Mouse (Mus musculus) T-cell, adult 2 months (primary cell): ENCODE data around the gene Sap30l.
"Not testable (repeated sequence)": the region's sequence is repeated elsewhere in the genome, so short reads cannot be mapped to it uniquely, and the experiment has no call there.

Experiments used
- DNase-seq: peaks from one replicate; pipeline ENCODE4 v3.0.0; 2022; ENCODE audit warnings: low spot score

The Sap30l gene

DNA sequence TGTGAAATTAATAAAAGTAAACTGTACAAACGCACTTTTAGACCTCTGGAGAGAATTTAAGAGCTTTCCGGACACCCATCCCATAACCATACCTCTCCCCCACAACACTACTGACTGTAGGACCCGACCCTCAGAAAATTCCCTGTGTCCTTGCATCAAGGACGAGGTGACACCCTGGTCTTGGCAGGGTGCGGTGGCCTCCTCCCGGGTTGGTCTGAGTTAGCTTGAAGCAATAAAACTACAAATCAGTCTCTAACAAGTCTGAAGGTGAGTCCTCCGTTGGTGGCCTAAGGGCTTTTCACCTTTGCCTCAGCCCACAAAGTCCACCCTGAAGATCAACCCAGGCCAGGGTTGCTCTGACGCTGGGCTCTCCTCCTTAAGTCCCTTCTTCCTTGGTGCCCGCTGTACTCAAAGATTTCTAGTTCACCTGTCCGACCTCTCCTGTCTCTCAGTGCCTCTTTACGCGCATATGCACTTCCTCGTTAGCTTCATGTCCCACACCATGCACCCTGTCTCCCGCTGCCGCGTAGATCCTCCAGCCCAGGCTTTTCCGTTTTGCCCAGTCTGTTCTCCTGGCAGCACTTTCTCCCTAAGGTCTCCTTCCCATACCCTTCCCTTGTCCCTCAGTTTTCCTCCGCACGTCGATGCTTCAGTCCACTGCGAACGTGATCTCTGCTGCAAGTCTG, 1.0 kb upstream of the Sap30l start:
- DNase-seq, result peak; percentile 24

DNA sequence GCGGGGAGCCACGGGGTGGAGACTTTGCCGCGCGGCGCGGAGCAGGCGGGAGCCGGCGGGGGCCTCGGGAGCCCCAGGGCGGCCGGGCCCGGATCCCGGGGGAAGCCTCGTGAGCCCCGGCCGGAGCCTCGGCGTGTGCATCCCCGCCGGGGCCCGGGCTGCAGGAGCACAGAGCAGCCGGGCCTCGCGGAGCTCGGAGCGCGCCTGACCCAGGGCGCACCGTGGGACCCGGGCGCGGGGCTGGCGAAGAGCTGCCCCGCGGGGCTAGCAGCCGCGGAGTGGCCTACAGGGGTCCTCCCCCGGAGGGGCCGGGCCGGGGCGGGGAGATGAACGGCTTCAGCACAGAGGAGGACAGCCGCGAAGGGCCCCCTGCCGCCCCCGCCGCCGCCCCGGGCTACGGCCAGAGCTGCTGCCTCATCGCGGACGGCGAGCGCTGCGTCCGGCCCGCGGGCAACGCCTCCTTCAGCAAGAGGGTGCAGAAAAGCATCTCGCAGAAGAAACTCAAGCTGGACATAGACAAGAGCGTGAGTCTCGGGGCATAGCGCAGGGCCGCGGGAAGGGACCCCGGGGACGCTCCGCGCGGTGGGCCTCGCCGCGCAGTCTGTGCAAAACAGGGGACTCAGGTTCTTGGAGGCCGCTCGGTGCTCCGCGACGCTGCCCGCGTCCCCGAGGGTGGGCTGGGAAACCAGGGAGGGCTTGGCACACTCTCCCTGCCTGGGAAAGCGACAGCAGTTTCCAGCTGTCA, 501 bp downstream of the Sap30l start:
- peak; percentile 26 for DNase-seq

DNA sequence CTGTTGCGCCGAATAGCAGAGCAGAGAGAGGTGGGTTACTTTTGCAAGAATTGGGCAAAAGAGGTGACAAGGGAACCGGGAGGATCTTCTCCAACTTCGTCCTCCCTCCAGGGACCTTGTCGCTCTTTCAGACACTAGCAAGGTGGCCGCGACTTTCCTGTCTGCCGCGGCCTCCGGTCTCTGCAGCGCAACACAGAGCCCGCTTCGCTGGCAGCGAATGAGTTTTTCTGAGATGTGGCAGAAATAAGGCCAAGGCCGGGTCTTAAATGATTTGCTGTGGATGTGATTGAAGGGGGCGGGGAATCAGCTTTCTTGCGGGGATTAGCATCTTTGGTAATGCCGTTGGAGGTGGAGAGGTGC, 1.1 kb downstream of the Sap30l start:
- DNase-seq, result peak; percentile 15

DNA sequence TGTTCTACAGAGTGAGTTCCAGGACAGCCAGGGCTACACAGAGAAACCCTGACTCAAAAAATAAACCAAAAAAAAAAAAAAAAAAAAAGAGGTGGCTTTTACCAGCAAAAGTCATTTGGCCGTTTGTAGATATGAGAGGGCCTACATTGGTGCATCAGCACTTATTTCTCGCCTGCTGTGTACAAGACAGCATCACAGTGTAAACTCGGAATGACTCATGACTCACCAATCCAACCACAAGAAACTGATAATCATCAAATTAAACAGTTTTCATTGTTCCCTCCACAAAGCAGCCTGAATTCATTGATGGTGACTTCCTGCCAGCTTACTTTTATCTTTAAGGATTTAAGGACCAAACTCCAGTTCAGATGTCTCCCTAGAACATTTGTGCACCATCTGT, 3.6 kb downstream of the Sap30l start:
- no peak for DNase-seq

DNA sequence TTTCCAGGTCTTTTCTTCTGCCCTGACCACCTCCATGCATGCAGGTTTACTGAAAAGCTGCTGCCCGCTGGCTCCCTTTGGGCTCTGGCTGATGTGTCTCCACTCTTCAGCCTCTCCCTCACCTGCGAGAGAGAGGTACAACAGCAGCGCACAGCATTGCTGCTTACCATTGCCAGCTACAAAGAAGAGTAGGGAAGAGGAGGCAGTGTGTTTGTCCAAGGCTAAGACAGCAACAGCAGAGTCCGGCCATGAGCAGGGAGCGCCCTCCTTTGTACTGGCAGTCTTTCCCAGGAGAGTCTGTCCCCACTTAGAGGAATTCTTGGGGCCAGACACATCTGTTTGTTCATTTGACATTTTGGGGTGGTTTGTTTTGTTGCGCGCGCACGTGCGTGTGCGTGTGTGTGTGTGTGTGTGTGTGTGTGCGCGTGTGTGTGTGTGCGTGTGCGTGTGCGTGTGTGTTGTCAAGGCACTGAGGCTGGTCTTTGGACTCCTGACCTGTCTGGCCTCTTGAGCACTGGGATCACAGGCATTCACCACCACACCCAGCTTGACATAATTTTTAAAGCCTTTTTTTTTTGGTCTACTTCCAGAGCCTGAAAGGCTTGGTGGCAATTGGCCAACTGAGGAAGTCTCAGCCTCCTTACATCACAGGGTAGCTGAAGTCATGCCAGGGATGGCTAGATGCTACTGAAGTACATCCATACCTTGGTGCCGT, 7.7 kb downstream of the Sap30l start:
- DNase-seq, result no peak

DNA sequence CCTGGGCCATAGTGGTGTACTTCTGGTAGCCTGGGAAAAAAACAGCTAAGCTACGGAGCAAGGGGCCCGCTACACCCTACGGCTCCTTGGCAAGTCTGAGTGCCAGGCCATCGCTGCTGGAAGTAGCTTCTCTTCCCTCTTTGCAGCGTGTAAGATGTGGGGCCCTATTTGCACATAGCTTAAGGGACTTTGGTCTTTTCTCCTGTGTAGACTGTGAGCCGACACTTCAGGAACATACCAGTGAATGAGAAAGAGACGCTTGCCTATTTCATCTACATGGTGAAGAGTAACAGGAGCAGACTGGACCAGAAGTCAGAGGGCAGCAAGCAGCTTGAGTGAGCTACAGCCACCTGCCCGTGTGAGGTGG, 8.3 kb downstream of the Sap30l start:
- no peak for DNase-seq

DNA sequence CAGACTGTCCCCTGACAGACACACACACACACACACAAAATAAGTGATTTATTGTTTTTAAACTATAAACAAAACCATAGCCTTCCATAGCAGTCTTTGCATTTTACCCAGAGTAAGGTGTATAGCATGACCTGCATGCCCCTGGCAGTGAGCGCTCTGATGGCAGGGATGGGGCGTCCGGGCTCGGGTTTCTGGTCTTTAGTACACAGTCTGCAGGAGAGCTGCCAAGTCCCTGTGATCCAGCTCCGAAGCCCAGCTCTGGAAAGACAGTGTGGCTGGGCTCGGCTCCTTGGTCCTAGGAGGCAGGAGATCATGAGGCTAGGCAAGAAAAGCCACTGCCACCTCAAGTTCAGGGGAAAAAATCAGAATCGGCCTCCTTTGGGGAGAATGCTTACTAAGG, 9.6 kb downstream of the Sap30l start:
- no peak for DNase-seq

DNA sequence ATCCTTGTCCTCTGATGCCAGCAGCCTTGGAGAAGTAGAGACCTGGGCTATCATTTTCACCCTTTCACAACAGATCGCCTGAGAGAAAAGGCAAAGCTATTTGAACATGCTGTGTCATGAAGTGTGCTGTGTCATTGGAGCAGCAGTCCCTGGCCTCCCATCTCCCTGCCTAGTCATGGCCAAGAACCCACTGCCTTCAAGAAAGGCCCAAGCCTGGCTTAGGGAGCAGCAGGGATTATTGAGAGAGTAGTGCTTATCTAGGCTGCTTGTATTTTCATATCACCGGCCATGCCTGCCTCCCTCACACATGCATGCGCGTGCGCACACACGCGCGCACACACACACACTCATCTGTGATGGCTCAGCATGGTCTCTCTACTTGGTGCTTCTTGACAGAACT, 10.8 kb downstream of the Sap30l start:
- DNase-seq, result no peak

DNA sequence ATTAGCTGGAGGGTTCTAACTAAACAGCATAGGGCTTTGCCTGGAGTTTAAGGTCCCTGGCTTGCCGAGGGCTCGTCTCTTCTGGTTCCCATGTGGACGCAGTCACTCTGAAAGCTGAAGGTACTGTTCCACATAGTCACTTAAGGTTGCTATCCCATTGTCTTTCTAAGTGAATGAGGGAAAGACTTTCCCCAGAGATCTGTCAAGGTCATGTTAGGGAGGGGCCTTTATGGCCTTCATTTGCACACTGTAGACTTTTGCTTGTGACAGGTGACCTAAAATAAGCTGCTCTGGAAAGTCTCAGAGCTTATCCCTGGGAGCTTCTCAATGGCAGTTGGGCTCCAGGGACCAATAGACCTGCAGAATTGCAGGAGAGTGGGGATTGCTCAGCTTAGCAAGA, 12.2 kb downstream of the Sap30l start:
- no peak for DNase-seq

DNA sequence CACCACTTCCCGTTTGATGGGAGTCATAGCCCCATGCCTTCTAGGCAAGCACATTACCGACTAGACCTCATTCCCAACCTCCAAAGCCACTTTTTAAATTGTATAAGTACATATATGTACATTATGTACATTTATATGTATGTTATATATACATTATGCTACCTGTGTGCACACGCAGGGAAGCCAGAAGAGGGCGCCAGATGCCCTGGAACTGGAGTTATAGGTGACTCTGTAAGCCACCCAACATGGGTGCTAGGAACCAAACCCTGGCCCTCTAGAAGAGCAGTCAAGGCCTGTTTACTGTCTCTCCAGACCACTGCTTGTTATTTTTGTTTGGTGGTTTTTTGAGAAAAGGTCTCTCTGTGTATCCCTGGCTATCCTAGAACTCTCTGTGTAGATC, 16.8 kb downstream of the Sap30l start:
- no peak for DNase-seq

DNA sequence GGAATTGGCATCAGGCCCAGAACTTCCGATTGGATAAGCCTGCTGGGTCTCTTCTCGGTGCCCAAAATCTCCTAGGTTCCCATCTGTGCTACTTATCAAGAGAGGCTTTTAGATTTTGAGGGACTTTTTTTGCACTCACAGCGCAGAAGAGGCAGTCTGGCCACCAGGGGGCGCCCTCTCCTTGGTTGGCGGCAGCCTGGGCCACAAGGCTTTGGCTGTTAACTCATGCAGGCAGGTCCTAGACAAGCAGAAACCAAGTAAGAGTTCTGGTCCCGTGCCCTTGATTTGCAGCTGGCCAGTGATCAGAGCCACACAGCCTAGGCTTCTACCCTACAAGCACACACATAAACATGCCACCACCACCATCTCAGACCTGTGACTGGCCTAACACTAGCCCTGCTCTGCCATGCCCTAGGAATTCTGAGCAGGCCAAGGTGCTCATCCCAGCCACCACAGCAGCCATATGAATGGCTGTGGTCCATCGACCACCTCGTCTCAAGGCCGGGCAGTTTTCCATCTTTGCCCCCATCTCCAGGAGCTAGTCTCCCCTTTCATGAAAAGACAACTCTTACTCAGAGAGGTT, 18.7 kb downstream of the Sap30l start:
- peak; percentile 67 for DNase-seq

DNA sequence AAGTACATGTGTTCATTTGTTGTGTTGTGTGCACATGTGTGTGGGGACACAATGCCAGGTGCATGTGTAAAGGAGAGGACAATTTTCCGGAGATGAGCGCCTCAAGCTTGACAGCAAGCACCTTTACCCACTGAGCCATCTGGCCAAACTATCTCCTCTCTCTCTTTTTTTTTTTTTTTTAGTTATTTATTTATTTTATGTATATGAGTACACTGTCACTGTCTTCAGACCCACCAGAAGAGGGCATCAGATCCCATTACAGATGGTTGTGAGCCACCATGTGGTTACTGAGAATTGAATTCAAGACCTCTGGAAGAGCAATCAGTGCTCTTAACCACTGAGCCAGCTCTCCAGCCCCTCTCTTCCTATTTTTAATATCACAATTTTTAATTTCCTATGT, 21.7 kb downstream of the Sap30l start:
- not testable (repeated sequence) for DNase-seq

DNA sequence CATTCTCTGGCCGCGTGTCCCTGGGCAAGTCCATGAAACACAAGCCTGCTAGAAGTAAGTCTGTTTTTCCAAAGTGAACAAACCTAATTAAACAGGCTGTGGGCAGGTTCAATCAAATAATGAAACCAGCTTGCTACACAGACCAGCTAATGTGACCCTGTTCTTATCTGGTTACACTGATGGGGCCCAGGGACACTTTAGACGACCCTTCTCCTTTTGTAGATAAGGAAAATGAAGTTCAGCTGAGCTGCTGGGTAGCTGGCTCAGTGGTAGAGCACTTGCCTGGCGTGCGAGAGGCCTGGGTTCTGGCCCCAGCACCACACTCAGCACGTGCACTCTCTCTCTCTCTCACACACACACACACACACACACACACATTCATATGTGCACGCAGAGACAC, 22.3 kb downstream of the Sap30l start:
- no peak for DNase-seq

DNA sequence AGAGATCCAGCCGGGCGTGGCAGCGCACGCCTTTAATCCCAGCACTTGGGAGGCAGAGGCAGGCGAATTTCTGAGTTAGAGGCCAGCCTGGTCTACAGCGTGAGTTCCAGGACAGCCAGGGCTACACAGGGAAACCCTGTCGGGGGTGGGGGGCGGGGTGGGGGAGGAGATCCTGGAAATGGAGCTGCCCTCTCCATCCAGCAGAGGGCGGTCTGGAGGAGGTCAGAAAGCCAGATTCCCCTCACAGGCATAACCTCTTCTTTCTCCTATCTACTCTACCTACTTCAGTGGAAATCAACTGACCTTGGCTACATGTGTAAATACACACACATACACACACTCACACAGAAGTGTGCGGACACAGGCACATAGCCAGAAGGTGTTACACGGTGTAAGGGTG, 23.8 kb downstream of the Sap30l start:
- DNase-seq, result not testable (repeated sequence)

DNA sequence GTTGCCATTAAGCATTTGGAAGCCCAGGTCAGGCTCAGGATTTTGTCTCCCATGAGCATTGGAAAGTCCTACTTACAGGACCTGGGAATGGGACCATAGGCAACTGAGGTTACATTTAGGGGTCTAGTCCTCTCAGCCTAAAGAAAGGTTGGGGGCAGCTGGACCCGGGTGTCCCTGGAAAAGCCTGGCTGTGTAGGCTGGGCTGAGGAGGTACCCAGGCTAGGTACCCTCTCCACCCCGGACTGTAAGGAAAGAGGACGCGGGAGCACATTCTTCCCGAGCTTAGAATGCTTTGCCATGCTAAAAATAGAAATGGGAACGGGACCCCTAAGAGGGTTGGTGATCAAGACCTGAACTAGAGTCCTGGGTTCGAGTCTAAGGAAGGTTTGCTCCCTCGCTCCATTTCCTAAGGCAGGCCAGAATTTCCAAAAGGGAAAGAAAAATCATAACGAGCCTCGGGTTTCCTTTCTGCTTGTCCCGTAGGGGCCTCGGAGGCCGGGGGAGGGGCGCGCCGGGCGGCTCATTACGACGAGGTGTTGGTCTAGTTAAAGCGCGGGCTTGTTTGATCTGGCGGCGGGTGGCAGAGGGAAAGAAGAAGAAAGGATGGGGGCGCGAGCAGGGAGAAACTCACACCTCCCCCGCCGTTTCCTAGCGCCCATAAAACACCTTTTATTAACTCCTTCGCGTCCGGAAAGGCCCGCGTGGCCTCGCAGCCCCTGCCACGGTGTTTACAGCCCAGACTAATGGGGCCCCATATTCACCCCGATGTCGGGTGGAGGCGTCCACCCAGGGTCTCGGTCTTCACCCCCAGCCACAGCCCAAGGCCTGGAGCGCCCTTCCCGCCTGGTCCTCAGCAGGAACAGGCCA, 25.8 kb downstream of the Sap30l start:
- DNase-seq, result peak; percentile 36

DNA sequence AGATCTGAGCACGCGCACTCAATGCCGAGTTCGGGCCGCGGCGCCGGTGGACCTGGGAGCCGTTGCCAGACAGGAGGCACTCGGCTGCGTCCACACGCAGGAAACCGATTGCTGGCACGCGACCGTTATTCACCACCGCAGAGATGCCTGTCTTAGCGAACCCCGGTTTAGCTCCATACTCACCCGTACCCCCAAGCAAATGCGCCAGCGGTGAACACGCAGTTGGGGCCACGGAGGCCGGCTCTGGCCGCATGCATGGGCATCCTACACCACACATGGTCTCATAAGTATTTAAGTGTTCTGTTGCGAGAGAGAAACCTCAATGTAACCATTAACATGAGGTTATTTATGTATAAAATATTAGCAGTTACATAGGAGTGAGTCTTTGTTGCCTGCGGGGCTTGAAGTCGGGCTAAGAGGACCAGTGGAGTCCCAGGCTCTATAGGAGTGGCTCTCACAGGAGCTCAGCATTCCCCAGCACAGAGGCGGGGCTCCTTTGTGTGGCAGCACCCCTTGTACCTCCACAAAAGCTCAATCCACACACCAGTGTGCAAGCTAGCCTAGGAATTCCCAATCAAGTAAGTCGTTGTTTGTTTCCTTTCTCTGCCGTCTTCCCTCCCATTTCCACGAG, 26.6 kb downstream of the Sap30l start:
- DNase-seq, result peak; percentile 20

DNA sequence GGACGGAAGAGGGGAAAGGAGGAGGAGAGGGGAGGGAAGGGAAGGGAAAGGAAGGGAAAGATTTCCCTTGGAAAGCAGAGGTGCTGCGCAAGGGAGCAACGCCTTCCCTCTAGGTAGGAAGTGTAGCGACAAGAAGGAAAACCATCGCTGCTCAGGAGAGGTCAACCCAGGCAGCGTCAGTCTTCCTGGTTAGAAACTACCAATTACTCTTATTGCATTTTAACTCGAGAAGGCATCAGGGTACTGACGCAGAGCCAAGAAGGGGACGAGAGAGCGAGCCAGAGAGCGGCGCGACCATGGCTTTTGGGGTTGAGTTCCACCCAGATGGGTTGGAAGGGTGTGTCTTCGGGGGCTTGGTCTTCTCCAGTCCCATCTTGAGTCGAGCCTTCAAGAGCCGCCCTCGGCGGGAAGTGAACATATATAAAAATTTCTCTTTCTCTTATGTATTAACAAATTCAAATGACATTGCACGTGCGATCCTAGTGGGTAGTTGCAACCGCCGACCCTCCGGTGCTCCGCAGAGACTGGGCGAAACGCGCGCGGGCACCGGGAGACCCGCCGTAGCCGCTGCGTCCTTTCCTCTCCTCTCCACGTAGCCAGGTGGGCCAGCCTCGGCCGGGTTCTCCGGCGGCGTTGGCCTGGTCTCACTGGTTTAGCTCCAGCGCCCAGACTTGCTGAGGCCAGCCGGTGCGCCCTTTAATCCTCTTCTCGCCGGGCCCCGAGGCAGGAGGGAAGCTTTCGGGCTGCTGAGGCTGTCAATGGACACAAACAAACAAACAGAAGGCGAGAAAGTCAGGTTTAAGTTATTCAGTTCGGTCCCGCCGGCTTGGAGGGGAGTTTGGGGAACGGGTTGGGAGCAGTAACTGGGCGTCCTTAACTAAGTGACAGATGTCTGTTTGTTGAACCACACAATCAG, 27.8 kb downstream of the Sap30l start:
- no peak for DNase-seq

DNA sequence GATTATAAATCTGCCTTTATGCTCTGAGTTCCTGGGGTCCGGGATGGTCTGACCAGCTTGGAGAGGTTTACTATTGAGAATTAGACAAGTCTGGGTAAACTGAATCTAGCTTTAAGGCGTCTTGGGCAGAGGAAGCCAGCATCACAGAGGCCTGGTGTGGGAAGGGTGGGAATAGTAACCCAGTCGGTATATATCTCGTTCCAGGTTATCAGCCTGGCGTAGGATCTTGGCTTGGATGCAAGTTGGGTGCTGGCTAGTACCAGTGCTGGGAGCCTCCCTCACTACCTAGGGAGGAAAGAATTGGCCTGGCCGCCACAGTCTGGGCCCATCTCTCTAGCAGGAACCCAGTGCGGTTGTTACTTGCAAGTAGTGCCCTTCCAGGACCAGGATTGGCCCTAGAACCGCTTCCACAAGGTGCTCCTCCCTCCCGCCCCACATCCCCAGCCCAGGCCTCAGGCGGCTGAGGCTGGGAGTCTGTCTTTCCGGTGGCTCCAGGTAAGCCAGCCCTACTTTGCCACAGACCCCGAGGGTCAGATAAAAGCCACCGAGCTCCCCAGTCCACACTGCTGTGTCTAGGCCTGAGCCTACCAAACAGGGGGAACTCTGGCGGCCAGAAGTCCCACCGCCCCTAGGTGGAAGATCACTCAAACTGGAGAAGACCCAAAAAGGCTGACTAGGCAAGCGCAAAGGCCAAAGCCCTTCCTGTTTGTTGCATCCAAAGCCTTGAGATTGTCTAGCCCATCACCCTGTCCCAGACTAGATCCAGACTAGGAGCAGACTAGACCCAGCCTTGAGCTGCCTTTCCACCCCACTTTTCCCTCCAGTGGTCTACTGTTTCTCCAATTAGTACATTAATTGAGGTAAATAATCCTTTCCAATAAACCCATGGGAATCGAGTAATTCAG, 28.7 kb downstream of the Sap30l start:
- DNase-seq, result no peak

DNA sequence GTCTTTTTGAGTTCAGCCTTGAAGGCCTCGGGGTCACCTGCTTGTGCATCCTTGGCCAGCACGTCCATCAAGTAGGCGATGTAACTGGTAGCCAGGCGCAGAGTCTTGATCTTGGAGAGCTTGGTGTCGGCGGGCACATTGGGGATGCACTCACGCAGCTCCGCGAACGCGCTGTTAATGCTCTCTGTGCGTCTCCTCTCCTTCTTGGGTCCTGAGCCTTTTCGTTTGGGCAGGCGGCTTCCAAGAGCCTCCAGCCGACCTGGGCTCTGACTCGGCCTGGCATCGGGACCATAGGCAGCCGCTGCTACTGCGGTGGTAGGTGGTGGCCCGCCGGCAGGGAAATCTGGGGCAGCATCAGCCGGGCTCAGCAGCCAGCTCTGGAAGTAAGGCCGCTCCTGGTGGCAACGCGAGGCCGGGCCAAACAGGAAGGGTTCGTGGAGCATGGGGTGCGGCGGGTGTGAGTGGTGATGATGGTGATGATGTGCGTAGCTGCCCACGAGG, 29.9 kb downstream of the Sap30l start:
- DNase-seq, result no peak
